Mouse (Mus musculus) gastrocnemius, postnatal 14 days (tissue): ENCODE results near the gene Atxn1. TPM values are rescaled to one million over a fixed set of nuclear protein-coding genes. Genes with fewer than 3 reads are reported as not detected.

Source experiments
- DNase-seq: peaks from one replicate; pipeline ENCODE4 v3.0.0; 2021; ENCODE audit warnings: mixed read lengths
- intact Hi-C: fragments of 180-260 bp; cut with DNase I; formaldehyde crosslinking; loops from one replicate; pipeline ENCODE4 v1.15.1; 2025; ENCODE audit warnings: low total_unique reads
- long read RNA-seq, 2 experiments: library from polyadenylated mRNA; stranded (forward); transcript quantifications; one replicate each; pipeline ENCODE4 v2.0.0; 2021
- total RNA-seq, 2 experiments: library from RNA; stranded (reverse); gene quantifications; 2 replicates each; pipeline ENCODE4 v1.2.3; 2021

The Atxn1 gene
- total RNA-seq, result 10 to 100 TPM; 23.5 to 23.8 TPM
- long read RNA-seq, experiment 1, partial matches to known transcripts, result 0 of 1 reads
- long read RNA-seq, experiment 1, other reads (novel, unspliced or antisense), result 1 of 1 reads
- long read RNA-seq, experiment 2, partial matches to known transcripts, result 0 of 2 reads
- long read RNA-seq, experiment 2, other reads (novel, unspliced or antisense), result 2 of 2 reads

DNA sequence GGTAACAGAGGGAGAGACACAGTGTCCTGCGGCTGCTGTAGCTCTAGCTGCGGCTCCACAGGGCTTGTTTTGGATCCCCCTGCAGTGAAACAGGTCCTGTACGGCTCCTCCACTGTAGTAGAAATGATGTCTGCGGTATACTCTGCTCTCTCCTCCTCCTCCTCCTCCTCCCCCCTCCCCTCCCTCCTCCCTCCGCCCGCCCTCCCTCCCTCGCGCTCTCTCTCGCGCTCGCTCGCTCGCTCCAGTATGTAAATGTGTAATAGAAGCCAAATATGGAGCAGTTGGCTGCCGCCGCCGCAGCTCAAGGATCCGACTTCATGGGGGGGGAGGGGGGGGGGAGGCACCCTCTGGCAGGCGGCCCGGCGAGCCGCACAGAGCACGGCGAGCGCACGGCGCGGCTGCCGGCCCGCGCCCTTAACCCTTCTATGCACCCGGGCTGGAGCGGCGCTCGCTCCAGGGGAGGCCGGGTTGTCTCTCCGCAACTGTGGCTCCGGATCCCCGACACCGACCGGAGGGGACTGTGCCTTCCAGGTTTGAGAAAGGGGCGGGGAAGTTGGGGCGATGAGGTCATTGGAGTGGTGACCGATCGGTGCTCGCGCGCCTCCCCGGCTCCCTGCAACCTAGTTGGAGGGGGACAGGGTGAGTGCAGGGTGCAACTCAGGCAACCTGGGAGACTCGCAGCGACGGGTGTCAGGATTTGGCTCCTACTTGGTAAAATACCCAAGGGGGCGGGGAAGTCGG lies at the start of gene Atxn1:
TSS of gene Atxn1 (minus strand) at position 156 of the 741 bp plus-strand sequence.
- intact Hi-C loops, result no loop called here
- DNase-seq, result peak; percentile 81

DNA sequence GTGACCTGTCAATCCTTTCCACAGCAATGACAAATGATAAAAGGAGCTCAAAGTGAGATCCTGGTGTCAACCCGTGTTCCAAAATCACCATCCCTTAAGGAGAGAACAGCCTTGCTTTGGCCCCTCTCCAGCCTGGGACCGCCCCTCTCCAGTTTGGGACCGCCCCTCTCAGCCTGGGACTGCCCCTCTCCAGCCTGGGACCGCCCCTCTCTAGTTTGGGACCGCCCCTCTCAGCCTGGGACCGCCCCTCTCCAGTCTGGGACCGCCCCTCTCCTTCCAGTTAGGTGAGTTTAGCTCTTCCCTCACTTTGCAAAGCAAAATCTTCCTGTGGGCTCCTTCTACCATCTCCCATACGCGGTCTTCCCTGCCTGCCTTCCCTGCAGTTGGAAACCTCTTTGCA lies 46.4 kb upstream of the Atxn1 start:
- DNase-seq, result no peak
- intact Hi-C loops, result no loop called here

DNA sequence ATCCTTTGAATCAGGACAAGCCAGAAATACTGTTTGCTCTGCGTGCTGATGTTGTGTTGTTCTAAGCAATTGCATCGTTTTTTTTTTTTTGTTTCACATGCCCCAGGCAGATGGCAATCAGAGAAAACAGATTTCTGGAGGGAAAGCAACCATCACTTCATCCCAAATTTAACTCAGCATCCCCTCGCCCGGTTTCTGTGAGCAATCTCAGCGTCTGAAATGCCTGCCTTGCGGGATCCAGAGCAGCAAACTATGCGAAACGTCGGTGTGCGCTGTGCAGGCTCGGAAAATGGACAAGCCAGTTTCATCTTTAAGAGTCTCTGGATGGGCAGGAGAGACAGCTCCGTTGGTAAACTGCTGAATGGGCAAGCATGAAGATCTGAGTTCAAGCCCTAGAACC lies 45.3 kb upstream of the Atxn1 start:
- DNase-seq, result no peak
- intact Hi-C loops, result no loop called here

DNA sequence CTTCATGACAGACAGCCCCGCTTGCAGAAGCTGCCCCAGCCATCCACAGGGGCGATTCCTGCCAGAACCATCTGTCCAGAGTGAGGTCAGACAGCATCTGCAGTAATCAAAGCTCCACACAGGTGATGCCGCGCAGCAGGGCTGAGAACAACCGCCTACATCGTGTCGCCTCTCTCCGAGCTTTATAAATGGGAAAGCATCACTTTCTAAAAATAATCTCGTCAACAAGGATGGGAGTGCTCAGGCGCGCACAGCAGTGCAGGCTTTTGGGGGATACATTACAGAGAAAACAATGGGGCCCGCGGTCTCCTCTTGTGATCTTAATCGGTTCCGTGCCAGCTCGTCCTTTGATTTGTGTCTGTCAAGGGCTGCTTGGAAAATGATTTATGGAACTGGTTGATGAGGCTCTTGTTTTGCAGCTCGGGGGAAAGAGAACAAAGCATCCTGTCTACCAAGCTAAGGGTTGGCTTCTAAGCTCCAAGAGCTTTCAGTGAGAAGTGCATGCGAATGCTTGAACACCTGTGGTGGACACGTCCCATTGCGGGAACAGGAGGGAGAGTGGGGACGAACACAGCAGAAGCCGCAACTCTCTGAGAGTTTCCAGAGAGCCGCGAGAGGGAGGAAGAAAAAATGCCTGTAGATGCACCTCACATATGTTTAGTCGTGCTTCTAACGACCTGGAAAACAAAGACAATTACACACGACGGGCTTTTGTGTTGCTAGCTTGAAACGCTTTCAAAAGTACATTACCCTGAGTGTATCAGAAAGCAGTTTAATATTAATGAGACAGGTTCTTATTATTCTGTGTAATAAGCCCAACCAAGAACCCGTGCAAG lies 44.2 kb upstream of the Atxn1 start:
- intact Hi-C loops, result no loop called here
- no peak for DNase-seq

DNA sequence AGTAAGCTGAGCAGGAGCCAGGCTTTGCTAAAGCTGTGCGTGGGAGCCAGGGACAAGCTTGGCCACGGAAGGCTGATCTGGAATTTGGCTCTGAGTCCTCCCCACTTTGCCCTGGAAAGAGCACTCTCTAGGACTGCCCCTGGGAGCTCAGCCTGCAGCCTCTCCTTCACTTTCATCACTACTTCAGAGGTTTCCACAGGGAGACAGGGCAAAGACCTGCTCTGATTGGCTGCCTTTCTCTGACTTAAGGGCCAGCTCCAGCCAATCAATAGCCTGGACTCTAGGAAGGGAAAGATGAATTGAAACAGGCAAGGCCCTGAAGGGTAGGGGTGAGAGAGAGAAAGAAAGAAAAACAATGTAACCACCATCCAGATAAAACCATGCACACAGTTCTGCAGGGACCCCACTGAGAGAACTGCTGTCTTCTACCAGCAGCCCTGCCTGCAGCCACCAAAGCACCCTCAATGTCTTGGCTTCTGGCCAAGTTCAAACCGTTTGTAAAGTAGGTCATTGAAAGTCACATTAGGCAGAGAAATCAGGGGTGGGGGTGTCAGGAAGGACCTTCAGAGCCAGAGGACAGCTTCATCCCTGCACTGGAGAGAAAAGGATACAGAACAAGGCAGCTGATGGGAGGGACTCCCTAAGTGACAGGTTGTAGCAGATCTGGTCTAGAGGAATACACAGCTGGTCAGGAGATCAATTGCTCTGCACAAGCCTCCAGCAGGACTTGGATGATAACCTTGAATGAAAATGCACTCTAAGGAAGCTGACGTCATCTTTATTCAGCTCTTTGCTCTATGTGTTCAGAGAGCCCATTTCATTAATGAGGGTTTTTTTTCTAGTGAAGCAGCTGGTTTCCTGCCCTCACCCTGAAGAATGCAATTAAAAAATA lies 41.6 kb upstream of the Atxn1 start:
- DNase-seq, result peak; percentile 31
- intact Hi-C loops, result no loop called here

DNA sequence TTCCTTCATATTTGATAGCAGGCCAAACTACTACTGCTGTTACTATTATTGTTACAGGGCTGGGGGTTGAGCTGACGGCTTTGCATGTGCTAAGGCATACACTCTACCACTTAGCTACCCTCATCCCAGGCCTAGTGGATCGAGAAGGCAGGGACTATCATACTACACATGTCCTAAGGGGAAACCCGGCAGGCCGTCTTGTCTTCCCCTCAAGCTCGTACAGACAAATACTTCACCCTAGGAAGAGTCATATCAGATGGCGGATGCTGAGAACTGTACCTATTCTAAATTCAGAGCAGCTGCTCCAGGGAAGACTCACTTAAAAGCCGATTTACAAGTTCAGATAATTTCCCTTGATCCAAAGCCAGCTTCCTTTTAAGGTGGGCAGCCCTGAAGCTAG lies 40.8 kb upstream of the Atxn1 start:
- no peak for DNase-seq
- intact Hi-C loops, result no loop called here

DNA sequence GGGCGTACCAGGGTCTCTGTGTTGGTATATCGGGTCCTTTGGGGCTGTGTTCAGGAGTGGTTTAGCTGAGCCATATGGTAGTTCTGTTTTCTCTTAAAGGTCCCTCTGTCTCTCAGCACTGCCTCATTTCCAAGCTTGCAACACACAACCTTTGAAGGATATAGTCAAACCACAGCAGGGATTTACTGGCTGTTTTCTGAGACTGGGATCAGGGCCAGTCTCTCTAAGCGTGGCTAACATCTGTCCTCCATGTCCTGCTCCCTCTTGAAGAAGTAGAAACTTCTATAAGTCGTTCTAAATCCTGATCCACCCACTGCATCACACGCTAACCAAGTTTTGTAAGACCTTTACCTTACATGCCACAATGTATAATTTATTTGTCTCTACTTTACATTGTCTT lies 36.5 kb upstream of the Atxn1 start:
- DNase-seq, result no peak
- intact Hi-C loops, result no loop called here

DNA sequence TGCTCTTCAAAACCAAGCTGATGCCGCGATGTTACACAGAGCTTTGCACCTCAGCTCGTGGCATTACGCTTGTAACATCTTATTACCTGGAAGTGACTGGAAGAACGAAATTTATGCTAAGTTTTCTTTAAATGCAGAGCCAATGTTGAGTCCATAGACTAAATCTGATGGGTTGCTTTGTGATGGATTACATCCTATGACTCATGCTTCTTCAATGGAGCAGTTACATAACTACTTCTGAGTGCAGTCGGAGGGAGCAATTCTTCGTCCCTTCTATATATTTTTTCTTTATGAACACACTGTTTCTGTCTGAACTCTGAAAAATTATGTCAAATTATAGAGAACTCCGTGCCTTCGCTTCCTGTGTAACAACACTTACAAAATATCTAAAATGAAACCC lies 28.1 kb upstream of the Atxn1 start:
- intact Hi-C loops, result no loop called here
- DNase-seq, result no peak

DNA sequence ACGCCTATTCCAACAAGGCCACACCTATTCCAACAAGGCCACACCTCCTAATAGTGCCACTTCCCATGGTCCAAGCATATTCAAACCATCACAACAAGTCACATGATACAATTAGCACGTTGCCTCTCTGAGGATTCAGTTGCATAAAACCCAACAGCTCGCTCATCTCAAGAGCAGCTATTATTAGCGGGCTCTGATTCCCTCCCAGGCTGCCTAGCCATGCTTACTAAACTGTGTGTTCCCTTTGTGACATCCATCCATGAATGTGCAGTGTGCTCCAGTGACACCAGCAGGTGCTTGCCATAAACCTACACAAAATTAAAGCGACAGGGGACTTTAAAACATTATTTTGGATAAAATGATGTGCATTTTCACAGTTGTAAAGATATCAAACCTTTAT lies 25.7 kb upstream of the Atxn1 start:
- intact Hi-C loops, result no loop called here
- no peak for DNase-seq

DNA sequence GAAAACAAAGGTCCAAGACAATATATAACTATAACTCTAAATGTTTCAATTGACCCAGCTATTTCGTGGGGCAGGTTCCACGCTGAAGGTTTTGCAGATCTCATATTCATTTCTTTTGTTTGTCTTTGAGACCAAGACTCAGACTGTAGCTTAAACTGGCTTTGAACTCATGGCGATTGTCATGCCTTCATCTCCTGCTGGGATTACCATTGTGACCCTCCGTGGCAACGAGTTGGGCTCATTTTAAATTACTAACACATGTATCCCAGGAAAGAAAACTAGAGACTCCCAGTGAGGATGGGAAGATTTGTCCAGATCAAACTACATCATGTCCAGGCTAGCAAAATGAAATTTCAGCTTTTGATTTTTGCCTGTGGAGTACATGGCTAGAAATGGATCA lies 14.4 kb upstream of the Atxn1 start:
- DNase-seq, result no peak
- intact Hi-C loops, result no loop called here

DNA sequence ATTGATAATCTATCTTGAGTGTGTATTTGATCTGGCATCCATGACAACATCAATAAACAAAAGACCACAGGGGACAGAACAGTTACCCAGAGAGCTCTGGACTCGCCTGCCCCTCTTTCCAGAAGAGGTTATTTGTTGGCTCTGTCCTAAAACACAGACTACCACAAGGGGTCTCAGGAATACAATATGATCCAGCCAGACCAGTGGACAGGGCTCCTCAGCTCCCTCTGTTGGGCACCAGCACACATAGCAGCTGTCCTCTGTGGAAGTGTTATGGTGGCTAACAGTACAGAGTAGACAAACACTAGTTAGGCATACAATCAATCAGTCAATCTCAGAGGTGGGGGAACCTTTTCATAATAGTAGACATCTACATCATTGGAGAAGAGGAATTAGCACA lies 12.1 kb upstream of the Atxn1 start:
- intact Hi-C loops, result no loop called here
- peak; percentile 40 for DNase-seq

DNA sequence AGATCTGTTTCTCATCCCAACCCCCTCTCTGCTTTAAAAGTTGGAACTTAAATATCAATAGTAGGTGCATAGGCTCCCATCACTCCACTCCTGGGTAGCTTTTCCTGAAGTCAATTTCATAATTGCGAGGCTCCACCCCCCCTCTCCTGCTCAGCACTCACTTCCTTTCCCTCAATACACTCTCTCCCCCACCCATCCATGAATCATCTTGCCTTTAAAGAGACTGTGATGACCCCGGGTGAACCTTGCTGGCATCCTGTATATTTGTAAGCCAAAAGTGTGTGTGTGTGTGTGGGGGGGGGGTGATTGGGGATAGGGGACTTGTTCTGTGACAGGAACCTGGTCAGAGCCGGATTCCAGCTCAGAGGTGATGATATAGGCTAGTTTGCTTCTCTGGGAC lies 9.8 kb upstream of the Atxn1 start:
- no peak for DNase-seq
- intact Hi-C loops, result no loop called here

DNA sequence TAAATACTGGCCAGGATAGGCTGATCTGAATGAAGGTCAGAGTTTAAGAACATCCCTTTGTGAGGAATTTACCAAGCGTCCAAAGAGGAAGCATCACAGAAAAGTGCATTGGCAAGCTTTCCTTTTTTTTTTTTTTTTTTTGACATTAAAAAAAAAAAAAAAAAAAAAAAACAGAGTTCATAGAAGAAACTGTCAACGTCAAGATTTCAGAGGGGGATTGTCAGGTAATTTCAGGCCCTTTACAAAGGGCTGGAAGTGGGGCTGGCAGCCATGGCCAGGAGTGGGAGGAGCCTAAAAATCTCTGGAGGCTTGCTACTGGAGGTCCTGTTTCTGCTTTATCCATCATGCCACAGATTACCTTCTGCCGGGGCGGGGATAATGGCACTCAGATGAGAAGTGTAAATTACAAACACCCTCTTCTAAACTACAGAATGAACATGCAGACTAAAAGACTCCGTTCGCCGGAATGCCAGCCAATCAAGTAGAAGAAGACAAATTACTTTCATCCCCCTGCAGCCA lies 9.2 kb upstream of the Atxn1 start:
- intact Hi-C loops, result no loop called here
- DNase-seq, result no peak

DNA sequence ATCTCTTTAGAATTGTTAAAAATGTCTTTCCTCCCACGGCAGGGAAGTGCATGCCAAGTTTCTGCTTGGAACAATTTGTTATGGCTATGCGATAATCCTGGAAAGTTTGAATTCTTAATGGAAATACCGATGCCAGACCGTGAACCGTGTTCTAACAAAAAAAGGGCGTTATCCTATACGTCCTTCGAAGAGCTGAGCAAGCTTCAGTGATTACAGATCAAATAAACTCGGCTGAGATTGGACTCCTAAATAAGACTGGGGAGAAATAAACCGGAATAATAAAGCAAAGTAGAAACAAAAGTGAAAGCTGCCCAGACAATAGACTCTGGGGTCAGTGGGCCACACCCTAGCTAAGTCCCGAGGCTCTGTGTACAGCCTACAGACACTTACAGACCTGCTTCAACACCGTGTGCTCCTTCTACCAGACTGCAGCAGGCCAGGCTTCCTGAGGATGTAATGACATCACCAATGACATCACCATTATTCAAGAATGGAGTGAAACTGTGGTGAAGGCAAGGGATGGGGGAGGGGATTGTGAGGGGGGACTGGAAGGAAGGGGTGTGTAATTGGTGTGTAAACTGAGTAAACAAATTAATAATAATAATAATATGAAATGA lies 6.2 kb upstream of the Atxn1 start:
- intact Hi-C loops, result no loop called here
- no peak for DNase-seq

DNA sequence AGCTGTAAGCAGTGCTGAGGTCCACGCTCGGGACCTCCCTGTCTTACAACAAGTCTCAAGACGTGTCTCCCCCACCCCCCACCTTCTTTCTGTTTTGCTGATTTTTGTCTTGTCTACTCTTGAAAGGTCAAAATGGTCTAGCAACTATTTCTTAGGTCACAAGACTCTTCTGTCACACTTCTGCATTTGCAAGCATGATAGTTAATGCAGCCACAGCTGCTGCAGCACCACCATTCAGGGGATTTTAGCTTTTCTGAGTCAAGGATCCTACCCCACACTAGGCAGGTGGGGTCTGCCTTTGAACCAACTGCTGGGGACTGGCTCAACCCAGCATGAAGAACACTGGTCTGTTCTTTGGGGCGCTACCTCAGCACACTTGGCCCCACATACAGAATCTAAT lies 3.4 kb upstream of the Atxn1 start:
- intact Hi-C loops, result no loop called here
- no peak for DNase-seq

DNA sequence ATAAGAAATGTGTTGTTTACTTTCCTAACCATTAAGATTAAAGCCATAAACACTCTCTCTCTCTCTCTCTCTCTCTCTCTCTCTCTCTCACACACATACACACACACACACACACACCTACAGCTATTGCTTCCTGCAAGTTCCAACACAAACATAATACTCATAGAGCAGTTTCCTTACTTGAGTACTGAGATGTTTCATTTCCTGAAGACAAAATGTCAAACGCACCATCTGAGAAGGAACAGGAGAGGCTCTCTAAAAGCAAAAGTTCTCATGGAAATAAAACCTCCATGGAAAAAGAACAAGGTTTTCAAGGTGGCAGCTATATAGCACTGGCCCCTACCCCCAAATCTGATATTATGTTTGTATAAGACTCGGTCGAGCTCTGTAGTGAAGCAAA lies 2.6 kb upstream of the Atxn1 start:
- no peak for DNase-seq
- intact Hi-C loops, result no loop called here

DNA sequence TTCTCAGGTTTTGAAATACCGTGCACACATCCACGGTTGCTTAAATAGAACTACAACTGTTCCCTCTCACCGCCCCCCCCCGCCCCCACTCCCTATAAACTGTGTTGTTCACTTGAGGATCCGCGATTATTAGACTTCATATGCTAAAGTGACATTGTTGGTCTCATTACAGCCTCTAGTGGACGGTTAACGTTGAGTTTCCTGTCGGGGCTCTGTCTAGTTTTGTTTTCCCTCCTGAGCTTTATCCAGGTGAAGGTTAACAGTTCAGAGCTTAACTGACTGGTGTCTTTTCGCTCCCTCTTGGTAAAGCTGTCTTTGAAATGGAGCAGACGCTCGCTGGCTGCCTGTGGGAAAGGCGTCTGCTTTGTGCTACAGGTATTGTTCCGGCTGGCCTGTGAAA lies 1.8 kb upstream of the Atxn1 start:
- intact Hi-C loops, result no loop called here
- no peak for DNase-seq

DNA sequence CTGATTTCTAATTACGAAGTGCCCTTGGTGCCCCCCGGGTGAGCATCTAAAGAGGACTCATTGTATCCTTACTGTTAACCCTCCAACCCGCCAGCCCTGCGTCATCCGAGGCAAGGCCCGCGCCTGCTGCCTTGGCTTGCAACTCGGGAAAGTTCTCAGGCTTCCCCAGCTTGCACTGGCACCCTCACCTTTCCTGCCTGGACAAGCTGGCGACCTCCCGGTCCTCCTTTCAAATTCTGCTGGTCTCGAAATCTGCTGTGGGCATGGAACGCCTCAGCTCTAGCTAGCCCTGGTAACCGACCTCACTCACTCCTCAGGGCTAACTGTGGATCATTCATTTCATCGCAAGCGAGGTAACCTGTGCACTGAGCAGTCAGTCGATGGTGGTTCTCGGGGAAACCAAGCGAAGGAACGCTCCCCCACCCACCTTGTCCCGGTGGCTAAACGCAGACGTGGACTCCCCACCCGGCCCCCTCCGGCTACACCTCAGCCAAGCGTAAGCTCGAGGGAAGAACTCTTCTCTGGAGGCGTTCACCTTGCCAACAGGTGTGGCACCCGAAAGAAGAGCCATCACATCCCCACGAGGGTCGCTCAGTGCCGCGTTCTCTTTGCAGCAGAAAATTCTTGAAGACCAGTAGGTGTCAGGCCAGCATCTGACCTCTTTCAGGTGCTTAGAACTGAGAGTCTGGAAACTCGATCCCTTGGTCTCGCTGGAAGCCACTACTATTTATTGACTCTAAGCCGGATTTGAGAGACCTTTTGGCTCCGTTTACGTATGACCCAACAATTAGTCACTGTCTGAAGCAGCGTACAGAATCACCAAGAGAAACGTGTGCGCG lies 1.0 kb upstream of the Atxn1 start:
- intact Hi-C loops, result no loop called here
- DNase-seq, result peak; percentile 16
